Mouse (Mus musculus): ENCODE measurements around the gene Sgsm3.

Gene Sgsm3

GRCm38 (mm10) chr15:81057736-81058135 lies 80.2 kb downstream of the Sgsm3 start:
- CTCF ChIA-PET = no interaction called here

- CTCF ChIA-PET = no interaction called here
These were observed 83.4 kb downstream of the Sgsm3 start for GRCm38 (mm10) chr15:81060975-81061374.

All from spleen, embryonic (tissue).